Mouse (Mus musculus) monocyte, adult 2 months (primary cell): ENCODE measurements around the gene Nf1.

Source experiments
- DNase-seq, 2 experiments: peaks; one replicate each; pipeline ENCODE4 v3.0.0; 2022; ENCODE audit warnings: low spot score in 2 of 2, low read depth in 1 of 2

Gene Nf1

DNA sequence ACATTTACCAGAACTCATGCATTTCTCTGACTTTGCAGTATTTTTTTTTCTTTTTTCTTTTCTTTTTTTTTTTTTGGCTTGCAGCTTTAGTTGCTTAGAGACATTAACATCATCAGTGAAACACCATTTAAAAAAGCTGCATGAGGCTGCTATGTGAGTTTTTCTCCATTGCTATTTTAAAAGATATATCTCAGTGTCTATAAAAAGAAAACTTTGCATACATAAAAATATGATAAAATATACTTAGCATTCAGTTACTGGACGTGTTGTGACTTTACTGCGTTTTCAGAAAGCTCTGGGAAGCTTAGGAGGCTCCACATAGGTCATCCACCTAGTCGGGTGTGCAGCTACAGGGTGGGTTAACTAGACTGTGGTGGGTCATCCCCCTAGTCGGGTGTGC is 120.4 kb downstream of the Nf1 start:
- no peak for DNase-seq

DNA sequence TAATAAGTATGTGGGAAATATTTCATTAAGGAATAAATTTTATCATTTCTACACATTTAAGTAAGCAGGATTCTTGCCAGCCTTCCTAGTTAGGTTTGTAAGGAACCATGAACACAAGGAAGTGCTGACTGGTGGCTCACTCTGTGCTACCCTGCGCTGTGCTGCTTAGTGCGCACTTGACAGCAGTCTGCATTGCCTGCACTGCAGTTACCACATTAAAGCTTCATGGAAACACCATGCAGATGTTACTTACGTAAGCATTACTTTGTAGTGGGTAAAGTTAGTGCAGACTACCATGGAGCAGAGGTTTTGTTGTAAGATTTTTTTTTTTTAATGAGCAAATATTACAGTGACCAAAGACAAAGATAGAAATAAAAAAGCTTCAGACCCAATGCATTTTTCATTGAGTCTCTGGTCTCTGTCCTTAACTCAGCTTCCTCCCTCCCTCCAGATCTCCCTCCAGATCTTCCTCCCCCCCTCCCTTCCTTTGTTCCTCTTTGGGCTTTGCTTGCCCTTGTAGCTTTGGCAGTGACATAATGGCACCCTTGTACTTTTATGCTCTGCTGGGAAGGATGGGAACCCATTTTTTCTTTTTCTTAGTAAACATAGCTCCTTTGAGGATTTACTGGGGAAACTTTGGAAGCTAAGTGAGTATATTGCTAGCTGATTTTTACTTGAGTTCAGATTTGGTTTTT is 121.4 kb downstream of the Nf1 start:
- DNase-seq, result no peak

DNA sequence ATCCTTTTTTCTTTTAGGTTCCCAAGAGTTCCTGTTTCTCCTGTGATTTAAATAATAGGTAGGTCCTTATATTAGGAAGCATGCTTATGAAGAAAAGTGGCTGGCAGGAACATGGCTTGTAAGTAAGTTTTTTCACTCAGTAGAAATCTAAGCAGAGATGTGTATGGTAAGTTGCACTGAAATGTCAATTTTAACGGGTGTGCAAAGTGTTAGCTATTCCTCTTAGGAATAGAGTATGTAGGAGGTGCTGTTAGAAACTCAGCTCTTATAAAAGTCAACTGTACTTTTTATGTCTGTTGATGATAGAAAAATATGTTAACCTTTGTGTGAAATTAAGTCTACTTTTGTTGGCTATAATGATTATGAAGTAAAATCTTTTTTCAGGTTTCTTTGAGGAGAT is 128.6 kb downstream of the Nf1 start:
- no peak for DNase-seq

DNA sequence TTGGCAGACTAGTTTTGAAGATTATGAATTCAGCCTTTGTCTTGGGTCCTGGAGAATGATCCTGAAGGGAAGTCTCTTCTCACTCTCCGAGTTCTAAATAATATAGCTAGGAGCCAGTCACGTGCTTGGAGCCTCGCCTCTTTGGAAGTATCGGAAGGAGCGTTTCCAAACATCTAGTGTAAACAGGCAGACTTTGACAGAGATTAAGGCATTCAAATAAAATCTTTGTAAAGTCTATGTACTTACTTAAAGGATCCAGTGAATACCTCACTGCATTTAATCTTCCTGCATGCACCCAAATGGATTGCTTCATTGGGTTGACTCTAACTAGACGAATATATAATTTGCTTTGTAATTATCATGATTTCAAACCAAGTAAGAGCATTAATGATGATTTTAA is 143.9 kb downstream of the Nf1 start:
- DNase-seq, result no peak

DNA sequence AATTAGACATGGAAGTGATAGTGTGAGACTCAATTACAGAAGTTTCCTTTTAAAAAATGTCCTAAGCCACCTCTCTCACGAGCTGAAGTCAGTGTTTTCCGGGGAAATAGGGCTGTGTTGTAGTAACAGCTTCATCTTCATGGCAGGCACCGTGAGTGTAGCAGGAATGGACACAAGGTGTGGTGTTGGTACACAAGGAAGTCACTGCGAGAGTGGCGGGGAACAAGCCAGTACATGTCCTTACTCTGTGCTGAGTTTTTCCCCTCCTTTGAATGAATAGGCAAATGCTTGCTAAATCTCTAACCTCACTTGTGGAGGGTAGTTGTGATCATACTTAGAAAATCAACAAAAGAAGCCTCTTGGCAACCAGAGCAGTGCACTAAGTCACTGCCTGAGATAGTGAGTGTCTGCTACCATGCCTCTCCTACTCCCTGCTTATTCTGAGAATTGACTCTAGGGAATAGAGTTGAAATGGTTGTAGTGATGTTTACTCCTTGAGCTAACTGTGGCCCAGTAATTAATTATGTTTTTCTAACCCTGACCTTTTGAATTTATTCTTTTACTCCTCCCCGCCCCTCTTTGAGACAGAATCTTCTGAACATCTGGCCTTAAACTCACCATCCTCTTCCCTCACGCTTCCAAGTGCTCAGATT is 144.5 kb downstream of the Nf1 start:
- no peak for DNase-seq

DNA sequence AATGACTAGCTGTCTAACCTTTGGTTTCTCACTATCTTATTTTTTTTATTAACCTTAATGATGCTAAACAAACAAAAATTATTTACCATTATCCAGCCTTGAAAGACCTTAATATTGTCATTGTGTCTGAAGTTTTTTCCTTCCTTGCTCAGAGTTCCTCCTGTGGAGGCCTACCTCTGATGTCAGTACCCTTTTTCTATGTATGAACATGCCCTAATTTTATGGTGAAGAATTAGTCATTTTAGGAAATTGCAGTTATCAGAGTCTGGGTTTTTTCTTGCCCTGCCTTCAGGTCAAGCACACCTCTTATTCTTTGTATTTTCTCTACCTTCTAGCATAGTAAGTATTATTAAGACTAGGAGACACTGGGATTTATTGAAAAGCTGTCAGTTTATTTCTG is 145.2 kb downstream of the Nf1 start:
- DNase-seq, result no peak

DNA sequence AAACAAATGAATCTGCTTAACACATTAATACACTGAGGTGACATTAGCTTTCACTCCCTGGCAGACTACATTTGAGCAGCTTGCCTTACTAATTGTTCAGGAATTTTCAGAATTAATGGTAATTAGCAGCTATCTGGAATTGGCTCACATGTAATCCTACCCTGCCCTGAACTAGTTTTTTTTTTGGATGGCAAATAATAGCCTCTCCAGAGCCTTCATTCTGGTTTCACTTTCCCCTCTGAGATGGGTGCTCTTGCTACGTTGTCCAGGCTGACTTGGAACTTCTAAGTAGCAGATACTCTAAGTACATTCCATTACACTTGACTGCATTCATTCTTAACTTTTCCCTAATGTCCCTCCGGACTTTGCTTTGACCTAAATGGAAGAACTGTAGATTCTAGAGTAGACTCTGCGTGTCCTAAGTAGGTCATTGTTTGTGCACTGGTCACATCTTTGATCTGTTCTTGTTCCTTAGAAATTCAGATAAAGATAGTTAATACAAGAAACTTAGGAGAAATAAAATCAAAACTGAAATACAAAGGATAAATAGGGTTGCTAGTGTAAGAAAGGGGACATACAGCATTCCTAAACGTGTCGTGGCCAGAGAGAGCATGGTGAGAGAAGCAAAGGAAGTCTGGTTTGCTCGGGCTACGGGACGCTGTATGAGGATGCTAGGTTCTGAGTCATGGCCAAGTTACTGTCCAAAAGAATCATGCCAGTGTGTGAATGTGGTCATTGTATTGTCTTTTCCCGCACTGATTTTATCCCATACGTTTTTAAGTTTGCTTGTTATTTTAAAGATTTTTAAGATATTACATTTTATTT is 155.7 kb downstream of the Nf1 start:
- DNase-seq, result no peak

DNA sequence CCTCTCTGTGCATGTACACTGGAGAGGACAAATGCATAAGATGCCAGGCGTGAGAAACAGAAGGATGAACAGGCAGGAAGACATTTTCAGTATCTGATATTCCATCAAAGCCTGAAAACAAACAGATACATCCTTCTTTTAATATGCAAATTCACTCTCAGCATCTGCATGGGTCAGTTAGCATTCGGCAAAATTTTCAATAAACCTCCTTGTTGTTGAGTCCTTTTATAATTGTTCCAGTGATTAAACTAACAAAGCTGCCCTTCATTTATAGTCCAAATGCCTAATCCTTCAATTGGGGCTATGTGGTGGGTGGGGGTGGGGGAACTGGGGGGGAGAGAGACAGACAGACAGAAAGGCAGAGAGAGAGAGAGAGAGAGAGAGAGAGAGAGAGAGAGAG is 163.4 kb downstream of the Nf1 start:
- DNase-seq, result no peak

DNA sequence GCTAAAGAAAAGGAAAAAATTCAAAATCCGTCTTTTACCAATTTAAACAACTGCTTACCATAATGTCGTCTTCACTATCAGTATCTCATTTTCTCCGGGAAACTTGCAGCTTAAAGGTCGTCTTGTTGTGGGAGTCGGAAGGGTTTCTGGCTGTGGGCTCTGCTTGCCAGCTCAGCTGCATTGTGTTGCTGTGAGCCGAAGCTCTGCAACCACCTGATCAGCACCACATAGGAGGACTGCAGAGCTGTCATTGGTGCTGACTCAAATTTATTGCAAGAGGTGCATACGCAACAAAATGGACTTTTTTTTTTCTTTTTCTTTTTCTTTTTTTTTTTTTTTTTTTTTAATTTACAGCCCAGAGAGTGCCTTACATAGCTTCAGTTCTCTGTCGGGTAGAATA is 164.4 kb downstream of the Nf1 start, which contains the start of gene Omg:
Gene Omg, minus strand, starts transcription at position 240 of the 400 bp plus-strand sequence.
- DNase-seq, result no peak

DNA sequence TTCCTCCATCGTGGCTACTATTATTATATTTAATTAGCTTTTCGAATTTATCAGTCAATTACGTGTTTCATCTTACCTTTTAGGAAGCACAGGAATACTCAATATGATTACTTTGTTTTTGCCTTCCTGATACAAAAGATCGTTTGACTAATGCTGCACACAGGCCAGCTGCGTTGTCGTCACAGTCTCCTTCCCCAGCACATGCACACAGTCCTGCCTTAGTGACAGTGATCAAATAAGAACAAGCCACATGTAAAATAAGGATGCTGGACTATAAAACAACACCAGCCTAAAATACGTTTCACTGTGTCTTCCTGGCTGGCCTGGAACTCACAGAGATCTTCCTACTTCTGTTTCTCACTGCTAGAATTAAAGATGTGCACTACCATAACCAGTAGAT is 165.0 kb downstream of the Nf1 start:
- DNase-seq, result no peak

DNA sequence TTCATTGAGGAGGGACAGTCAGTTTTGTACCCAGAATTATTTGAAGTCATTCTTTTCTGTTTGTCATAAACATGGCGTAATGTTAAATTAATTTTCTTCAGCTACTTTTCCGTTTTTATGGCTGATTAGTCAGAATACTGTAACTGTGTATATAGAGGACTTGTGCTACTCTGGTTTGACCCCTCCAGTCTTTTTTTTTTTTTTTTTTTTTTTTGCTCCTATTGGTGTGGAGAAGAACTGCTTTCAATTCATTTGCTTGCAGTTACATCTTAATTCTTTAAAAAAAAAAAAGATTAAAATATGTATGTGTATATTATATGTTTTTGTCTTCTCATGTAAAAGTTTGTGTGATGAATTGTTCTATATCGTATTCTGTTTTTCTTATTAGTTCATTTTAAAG is 172.5 kb downstream of the Nf1 start:
- no peak for DNase-seq

DNA sequence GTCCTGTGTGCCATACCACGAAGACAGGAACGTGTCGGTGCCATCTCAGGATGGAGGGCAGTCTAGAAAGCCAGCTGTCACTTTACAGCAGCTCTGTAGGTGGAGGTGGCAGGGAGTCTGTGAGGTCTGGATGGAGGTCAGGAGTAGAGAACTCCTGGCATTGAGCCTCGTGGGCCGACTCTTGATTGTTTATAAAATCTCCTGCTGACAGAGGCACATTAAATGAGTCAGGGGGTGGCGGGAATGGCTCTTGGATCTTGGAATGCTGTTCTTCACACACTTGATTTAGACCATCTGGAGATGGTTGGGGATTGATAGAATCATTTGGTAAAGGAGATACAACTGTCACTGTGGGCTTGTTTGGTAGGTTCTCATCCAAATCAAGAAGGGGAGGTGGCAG is 175.8 kb downstream of the Nf1 start:
- DNase-seq, result no peak

DNA sequence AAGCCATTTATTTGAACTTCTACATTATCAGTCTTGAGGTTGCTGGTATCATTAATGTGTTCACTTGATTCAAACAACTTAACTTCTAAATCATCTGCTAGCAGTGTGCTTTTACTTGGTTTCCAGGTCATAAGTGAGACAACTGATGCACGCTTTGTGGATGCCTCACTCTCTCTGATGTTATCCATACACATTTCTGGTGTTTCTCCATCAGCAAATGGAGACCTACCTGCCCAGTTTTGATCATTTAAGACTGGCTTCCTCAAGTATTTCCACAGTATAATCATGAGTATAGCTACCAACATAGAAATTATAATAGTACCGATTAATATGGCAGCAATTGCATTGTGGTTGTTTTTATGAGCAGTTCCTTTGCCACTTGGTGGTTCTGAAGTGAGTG is 176.3 kb downstream of the Nf1 start:
- no peak for DNase-seq

DNA sequence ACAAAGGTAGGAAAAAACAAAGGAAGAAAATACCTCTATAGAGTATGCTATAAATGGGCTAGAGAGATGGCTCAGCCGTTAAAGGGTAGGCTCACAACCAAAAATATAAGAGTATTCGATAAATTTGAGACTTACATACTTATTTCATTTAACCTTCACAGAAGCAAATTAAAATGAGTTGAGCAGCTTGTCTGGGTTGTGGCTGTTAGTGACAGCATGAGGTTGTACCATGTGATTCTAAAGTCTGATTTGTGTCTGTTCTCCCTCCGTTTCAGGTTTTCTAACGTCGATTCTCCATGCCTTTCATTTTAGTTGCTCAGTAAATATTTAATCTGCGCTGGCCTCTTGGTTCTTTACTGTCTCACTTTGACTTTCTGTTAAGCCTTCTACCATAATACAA is 179.8 kb downstream of the Nf1 start:
- DNase-seq, result no peak

DNA sequence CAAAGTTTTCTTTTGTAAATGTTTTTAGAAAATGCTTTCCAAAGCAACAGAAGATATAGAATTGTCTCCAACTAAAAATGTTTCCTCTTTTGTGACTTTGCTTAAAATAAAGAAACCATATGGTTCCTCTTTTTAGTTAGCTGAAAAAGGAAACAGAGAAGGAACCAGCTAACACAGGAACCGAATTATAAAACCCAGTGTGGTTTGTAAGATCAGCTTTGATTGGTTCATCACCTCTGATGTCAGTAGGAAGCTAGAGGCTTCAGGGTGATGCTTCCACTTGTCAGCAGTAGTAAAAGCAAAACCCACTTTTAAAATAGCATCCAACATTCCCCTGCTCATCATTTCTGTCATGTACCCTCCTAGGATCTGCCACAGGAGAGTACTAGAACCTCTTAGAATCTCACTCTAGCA is 180.4 kb downstream of the Nf1 start:
- DNase-seq, result peak in 1 of 2 experiments; percentile 13

DNA sequence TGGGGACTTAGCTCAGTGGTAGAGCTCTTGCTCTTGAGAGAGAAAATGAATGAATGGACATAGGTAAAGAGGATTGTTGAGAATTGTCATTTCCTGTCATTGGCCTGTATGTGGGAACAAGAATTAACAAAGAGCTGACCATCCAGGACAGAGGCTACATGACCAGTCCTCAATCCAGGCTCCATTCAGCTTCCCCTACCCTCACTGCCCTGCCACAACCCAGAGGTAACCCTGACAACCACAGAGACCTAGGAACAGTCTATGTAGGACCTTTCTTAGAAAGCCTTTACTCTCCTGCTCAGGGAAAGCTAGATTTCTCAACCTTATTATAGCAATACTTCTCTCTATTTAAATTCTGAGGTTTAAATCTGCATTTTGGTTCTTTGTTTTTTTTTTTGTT is 181.3 kb downstream of the Nf1 start:
- no peak for DNase-seq

DNA sequence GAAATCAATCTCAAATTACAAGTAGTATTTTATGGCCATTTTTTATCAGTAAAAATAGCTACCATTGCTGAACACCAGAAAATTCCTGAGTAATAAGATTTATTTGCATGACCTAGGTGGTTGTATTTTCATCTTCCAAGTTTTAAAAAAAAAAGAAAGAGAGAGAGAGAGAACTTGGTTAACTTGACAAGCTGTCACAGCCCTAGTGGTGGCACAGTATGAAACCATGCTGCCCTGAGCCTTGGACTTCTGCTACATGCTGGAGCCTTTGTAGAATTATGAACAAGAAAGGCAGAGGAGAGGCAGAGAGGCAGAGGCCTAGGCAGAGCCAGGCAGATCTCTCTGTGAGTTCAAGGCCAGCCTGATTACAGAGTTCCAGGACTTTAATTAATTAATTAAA is 182.4 kb downstream of the Nf1 start:
- DNase-seq, result no peak

DNA sequence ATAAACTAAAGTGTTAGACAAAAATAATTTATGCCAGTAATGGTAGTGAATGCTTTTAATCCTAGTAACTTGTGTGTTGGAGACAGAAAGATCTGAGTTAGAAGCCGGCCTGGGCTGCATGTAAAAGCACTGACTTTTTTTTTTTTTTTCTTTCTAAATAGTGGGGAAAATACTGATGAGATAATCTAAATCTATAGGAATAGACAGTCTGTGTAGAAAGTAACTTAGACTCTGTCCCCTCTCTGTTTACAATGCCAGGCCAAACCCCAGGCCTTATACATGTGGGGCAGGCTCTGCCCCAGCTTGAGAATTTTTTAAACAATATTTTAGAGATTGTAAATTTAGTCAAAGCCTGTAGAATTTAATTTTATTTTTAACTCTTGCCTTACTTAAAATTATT is 183.5 kb downstream of the Nf1 start:
- DNase-seq, result no peak

DNA sequence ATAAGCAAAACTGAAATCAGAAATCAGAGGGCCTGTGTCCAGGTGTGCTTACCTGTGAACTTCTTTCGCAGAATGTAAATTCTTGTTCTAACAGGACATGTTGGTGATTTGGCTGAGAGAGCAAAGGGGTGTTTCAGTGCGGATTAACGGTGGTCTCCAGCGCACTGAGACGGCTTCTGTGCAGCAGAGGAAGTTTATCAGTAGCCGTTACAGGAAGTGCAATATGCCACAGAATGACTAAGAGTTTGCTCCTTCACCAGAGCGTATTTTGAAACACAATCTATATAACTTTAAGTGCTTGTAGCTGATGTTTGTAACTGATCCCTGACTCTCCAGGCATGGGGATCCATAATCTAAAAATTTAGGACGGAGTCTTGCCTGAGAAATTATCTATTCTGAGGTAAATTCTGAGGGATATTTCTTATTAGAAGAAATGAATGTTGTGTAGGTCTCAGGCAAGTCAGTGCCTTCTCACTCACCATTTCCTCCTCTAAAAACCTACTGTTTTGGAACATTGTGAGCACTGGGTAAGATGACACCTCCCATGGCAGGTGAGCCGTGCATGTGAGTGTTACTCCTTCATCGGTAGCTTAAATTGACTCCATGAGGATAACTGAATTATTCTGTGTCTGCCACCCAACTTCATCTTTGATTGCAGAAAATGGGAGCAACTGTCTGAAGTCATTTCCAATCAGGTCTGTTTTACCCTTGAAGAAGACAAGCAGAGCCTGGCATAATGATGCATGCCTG is 184.2 kb downstream of the Nf1 start, which contains the start of gene Evi2b:
Gene Evi2b, minus strand, starts transcription at position 203 of the 750 bp plus-strand sequence.
- no peak for DNase-seq

DNA sequence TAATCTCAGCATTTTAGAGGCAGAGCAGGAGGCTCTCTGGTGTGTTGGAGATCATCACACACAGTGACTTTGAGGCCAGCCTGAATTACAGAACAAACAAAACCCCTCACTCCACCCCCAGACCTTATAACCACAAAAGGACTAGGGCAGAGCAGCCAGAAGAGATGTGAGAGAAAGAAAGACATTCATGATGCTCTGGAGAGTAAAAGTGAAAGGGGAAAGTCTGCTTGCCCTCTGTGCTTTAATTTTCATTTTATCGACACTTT is 184.8 kb downstream of the Nf1 start:
- no peak for DNase-seq

DNA sequence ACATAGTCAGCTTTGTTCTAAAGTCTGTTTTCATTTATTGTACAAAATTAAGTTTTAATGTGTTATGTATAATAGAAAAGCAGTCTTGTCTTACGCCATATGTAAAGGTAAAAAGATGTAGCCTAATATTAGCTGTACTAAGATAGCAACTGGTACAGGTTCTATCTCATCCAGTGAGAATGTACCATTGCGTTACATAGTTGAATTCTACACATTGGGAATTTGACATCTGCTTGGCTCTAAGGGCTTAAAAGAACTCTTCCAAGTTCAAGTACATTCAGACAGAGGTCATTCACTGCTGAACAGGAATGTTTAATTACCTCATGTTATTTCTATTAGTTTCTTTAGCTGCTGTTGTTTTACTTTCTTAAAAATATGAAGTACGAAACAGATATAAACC is 187.1 kb downstream of the Nf1 start:
- DNase-seq, result no peak
